ENCODE assay signal across 26 mouse cellular contexts in the genomic region with DNA sequence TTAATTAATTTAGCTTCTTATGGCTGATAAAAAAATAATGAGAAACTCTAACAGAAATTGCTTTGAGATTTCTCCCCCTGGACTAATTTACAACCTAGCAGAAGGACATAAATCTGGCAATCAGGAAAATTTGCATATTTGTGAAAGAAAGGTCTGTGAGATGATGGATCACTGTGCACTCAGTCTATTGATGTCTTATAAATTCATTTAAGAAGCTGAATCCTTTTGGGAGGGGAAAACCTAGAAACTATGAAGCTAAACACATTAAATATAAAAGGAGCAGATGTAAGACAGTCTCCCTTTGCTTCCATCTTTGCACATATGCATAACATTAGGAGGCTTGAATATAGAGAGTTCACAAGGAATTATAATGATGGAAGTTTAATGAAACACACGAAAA.
DNase-seq lines count a peak whose midpoint lies in the region; ATAC-seq lines count a peak whose summit lies in the region.
"Had no signal": no experiment of that assay in that cellular context is flagged by ENCODE, and none has a peak within 500 bp of the region (broad histone marks: within the 10 kb centered on the region; RNA-seq: fewer than 3 reads in every experiment).

No protein-coding gene starts in this region.

- H3K36me3 ChIP-seq in hindbrain, embryonic 11.5 days (ENCODE audit: control insufficient read depth, insufficient read depth, low read length): no peaks in the 10 kb centered on the region
- H3K36me3 ChIP-seq in hindbrain, embryonic 16.5 days (ENCODE audit: control insufficient read depth, insufficient read depth, low read length): no peaks in the 10 kb centered on the region
- H3K36me3 ChIP-seq in neural tube, embryonic 13.5 days: no peaks in the 10 kb centered on the region
- no peaks in the 10 kb centered on the region for H3K36me3 ChIP-seq in neural tube, embryonic 15.5 days
- H3K36me3 ChIP-seq in midbrain, embryonic 14.5 days (ENCODE audit: control insufficient read depth, insufficient read depth, low read length): no peaks in the 10 kb centered on the region
- H3K36me3 ChIP-seq: forebrain, embryonic 12.5 days; heart, embryonic 13.5 days; intestine, embryonic 15.5 days; liver, embryonic 13.5 days; stomach, embryonic 15.5 days had no signal

- ATAC-seq in hindbrain, embryonic 11.5 days (ENCODE audit: low FRiP score): peak; percentile 66; the same call in 1 of the 2 replicates
- no peak for ATAC-seq in hindbrain, embryonic 16.5 days
- peak; percentile 23; the same call in 1 of the 2 replicates for ATAC-seq in neural tube, embryonic 13.5 days (ENCODE audit: low read depth)
- no peak for ATAC-seq in neural tube, embryonic 15.5 days (ENCODE audit: low FRiP score)
- peak; percentile 72 for ATAC-seq in midbrain, embryonic 14.5 days (ENCODE audit: low FRiP score, low TSS enrichment)
- ATAC-seq: CD4-positive, CD25-positive, alpha-beta regulatory T cell, adult 4 months; intestine, embryonic 15.5 days had no signal

- 75% methylated on average over 1 of the region's 1 CpGs for WGBS in hindbrain, embryonic 11.5 days
- 64% methylated on average over 1 of the region's 1 CpGs for WGBS in hindbrain, embryonic 16.5 days
- WGBS in neural tube, embryonic 13.5 days: 79% methylated on average over 1 of the region's 1 CpGs
- WGBS in neural tube, embryonic 15.5 days: 74% methylated on average over 1 of the region's 1 CpGs
- WGBS in midbrain, embryonic 14.5 days: 54% methylated on average over 1 of the region's 1 CpGs

- H3K27me3 ChIP-seq in hindbrain, embryonic 11.5 days (ENCODE audit: control insufficient read depth, insufficient read depth, low read length): no peaks in the 10 kb centered on the region
- H3K27me3 ChIP-seq in hindbrain, embryonic 16.5 days (replicated peaks; ENCODE audit: control insufficient read depth, insufficient read depth, low read length): no peaks in the 10 kb centered on the region
- H3K27me3 ChIP-seq in neural tube, embryonic 13.5 days: no peaks in the 10 kb centered on the region
- H3K27me3 ChIP-seq in neural tube, embryonic 15.5 days (replicated peaks): no peaks in the 10 kb centered on the region
- H3K27me3 ChIP-seq in midbrain, embryonic 14.5 days (ENCODE audit: control insufficient read depth, insufficient read depth, low read length): no peaks in the 10 kb centered on the region
- H3K27me3 ChIP-seq: forebrain, embryonic 12.5 days; heart, embryonic 13.5 days; intestine, embryonic 15.5 days; liver, embryonic 13.5 days; stomach, embryonic 15.5 days had no signal

- no peak overlapping the region for H3K4me2 ChIP-seq in hindbrain, embryonic 11.5 days (replicated peaks; ENCODE audit: low read depth, low read length)
- no peak overlapping the region for H3K4me2 ChIP-seq in hindbrain, embryonic 16.5 days (ENCODE audit: low read length)
- H3K4me2 ChIP-seq in neural tube, embryonic 13.5 days: no peak overlapping the region
- H3K4me2 ChIP-seq in neural tube, embryonic 15.5 days: no peak overlapping the region
- H3K4me2 ChIP-seq in midbrain, embryonic 14.5 days (ENCODE audit: low read length): no peak overlapping the region
- H3K4me2 ChIP-seq: forebrain, embryonic 12.5 days; heart, embryonic 13.5 days; intestine, embryonic 15.5 days; liver, embryonic 13.5 days; stomach, embryonic 15.5 days had no signal

- no peak overlapping the region for H3K27ac ChIP-seq in hindbrain, embryonic 11.5 days (ENCODE audit: low read depth, low read length)
- H3K27ac ChIP-seq in hindbrain, embryonic 16.5 days (ENCODE audit: low read depth, low read length): no peak overlapping the region
- H3K27ac ChIP-seq in neural tube, embryonic 13.5 days (replicated peaks): no peak overlapping the region
- no peak overlapping the region for H3K27ac ChIP-seq in neural tube, embryonic 15.5 days (replicated peaks)
- no peak overlapping the region for H3K27ac ChIP-seq in midbrain, embryonic 14.5 days (replicated peaks; ENCODE audit: low read depth, low read length)
- H3K27ac ChIP-seq: forebrain, embryonic 12.5 days; heart, adult 2 months; heart, embryonic 13.5 days; intestine, embryonic 15.5 days; liver, embryonic 13.5 days; macrophage; stomach, embryonic 15.5 days had no signal

- no peaks in the 10 kb centered on the region for H3K4me1 ChIP-seq in hindbrain, embryonic 11.5 days (replicated peaks; ENCODE audit: control insufficient read depth, insufficient read depth, low read length)
- H3K4me1 ChIP-seq in hindbrain, embryonic 16.5 days (ENCODE audit: control insufficient read depth, insufficient read depth, low read depth, low read length): no peaks in the 10 kb centered on the region
- no peaks in the 10 kb centered on the region for H3K4me1 ChIP-seq in neural tube, embryonic 13.5 days (replicated peaks)
- no peaks in the 10 kb centered on the region for H3K4me1 ChIP-seq in neural tube, embryonic 15.5 days
- no peaks in the 10 kb centered on the region for H3K4me1 ChIP-seq in midbrain, embryonic 14.5 days (ENCODE audit: control insufficient read depth, insufficient read depth, low read length)
- H3K4me1 ChIP-seq: forebrain, embryonic 12.5 days; heart, embryonic 13.5 days; intestine, embryonic 15.5 days; liver, embryonic 13.5 days; stomach, embryonic 15.5 days had no signal

- H3K9me3 ChIP-seq in hindbrain, embryonic 11.5 days (ENCODE audit: control insufficient read depth, low read length): no peaks in the 10 kb centered on the region
- H3K9me3 ChIP-seq in hindbrain, embryonic 16.5 days (ENCODE audit: control insufficient read depth, low read length): no peaks in the 10 kb centered on the region
- H3K9me3 ChIP-seq in neural tube, embryonic 13.5 days: no peaks in the 10 kb centered on the region
- no peaks in the 10 kb centered on the region for H3K9me3 ChIP-seq in neural tube, embryonic 15.5 days (replicated peaks)
- no peaks in the 10 kb centered on the region for H3K9me3 ChIP-seq in midbrain, embryonic 14.5 days (ENCODE audit: control insufficient read depth, low read length)
- H3K9me3 ChIP-seq: forebrain, embryonic 12.5 days; heart, embryonic 13.5 days; intestine, embryonic 15.5 days; liver, embryonic 13.5 days; stomach, embryonic 15.5 days had no signal

- DNase-seq in hindbrain, embryonic 11.5 days (ENCODE audit: low spot score): no peak
- peak; percentile 54 for DNase-seq in midbrain, embryonic 14.5 days
- DNase-seq in kidney, postnatal 10 days: no peak
- DNase-seq in left cerebral cortex, adult 9 months (ENCODE audit: low spot score in 2 of 2): no peak
- DNase-seq: adrenal gland, postnatal 14 days; cerebellum, adult 18-20 months; cerebellum, postnatal 14 days; heart, adult 2 months; heart, postnatal 10 days; kidney, adult 2 months; kidney, postnatal 4 days; left cerebral cortex, postnatal 4 days; liver, embryonic 13.5 days; lung, adult 18-20 months; lung, postnatal 10 days; right cerebral cortex, postnatal 25 days had no signal

- no peak overlapping the region for H3K9ac ChIP-seq in hindbrain, embryonic 11.5 days (ENCODE audit: low read depth, low read length)
- H3K9ac ChIP-seq in hindbrain, embryonic 16.5 days (ENCODE audit: low read depth, low read length): no peak overlapping the region
- H3K9ac ChIP-seq in neural tube, embryonic 13.5 days: no peak overlapping the region
- no peak overlapping the region for H3K9ac ChIP-seq in neural tube, embryonic 15.5 days (replicated peaks)
- no peak overlapping the region for H3K9ac ChIP-seq in midbrain, embryonic 14.5 days (replicated peaks; ENCODE audit: low read length)
- H3K9ac ChIP-seq: forebrain, embryonic 12.5 days; heart, embryonic 13.5 days; intestine, embryonic 15.5 days; liver, embryonic 13.5 days; stomach, embryonic 15.5 days had no signal

- H3K4me3 ChIP-seq in hindbrain, embryonic 11.5 days (ENCODE audit: low read depth, low read length): no peak overlapping the region
- H3K4me3 ChIP-seq in hindbrain, embryonic 16.5 days (ENCODE audit: low read length): no peak overlapping the region
- H3K4me3 ChIP-seq in neural tube, embryonic 13.5 days: no peak overlapping the region
- no peak overlapping the region for H3K4me3 ChIP-seq in neural tube, embryonic 15.5 days (replicated peaks)
- H3K4me3 ChIP-seq in midbrain, embryonic 14.5 days (replicated peaks; ENCODE audit: low read depth, low read length): no peak overlapping the region
- H3K4me3 ChIP-seq: erythroblast, embryonic 14.5 days; forebrain, embryonic 12.5 days; heart, adult 2 months; heart, embryonic 13.5 days; intestine, embryonic 15.5 days; liver, embryonic 13.5 days; stomach, embryonic 15.5 days had no signal

Comparison
In these comparisons a context has a peak if more than half of its experiments do, and no peak if none do; other contexts are left out.
1. ATAC-seq: peak in hindbrain, embryonic 11.5 days (single experiment), neural tube, embryonic 13.5 days (single experiment) and midbrain, embryonic 14.5 days (single experiment); none in hindbrain, embryonic 16.5 days (single experiment) and neural tube, embryonic 15.5 days (single experiment).